ENCODE assay signal across 8 mouse cellular contexts in genomic region chr5:142701651-142702510, GRCm38 (mm10). TPM values are rescaled to one million over a fixed set of nuclear protein-coding genes. Genes with fewer than 3 reads are reported as not detected.
A peak's percentile ranks its signal among the peaks of the same experiment; 100 is the strongest.
DNase-seq lines count a peak whose midpoint lies in the region; ATAC-seq and TF ChIP-seq lines count a peak whose summit lies in the region.

No protein-coding gene starts in this region.

- H3K4me2 ChIP-seq in lung, embryonic 14.5 days = peak overlapping the region; percentile 97
- peak overlapping the region; percentile 96 for H3K4me2 ChIP-seq in intestine, embryonic 14.5 days (ENCODE audit: low read length)
- H3K4me2 ChIP-seq in stomach, postnatal 0 days (replicated peaks; ENCODE audit: low read depth) = peak overlapping the region; percentile 97

- H3K27me3 ChIP-seq in lung, embryonic 14.5 days (ENCODE audit: insufficient read depth, low read length) = peaks cover 16% of the 10 kb centered on the region; the same call in 1 of the 2 replicates
- peaks cover 21% of the 10 kb centered on the region for H3K27me3 ChIP-seq in intestine, embryonic 14.5 days (replicated peaks; ENCODE audit: control insufficient read depth, insufficient read depth, low read length)
- H3K27me3 ChIP-seq in stomach, postnatal 0 days (ENCODE audit: control insufficient read depth, insufficient read depth, low read length) = no peaks in the 10 kb centered on the region

- under 1% methylated on average over 61 of the region's 72 CpGs for WGBS in lung, embryonic 14.5 days
- under 1% methylated on average over 54 of the region's 72 CpGs for WGBS in intestine, embryonic 14.5 days
- 2% methylated on average over 32 of the region's 72 CpGs for WGBS in stomach, postnatal 0 days

- H3K9me3 ChIP-seq in lung, embryonic 14.5 days (ENCODE audit: low read depth, low read length) = no peaks in the 10 kb centered on the region
- no peaks in the 10 kb centered on the region for H3K9me3 ChIP-seq in intestine, embryonic 14.5 days (ENCODE audit: control insufficient read depth, low read length)
- H3K9me3 ChIP-seq in stomach, postnatal 0 days (ENCODE audit: control insufficient read depth, low read length) = no peaks in the 10 kb centered on the region

- DNase-seq in lung, embryonic 14.5 days = peak; percentile 67
- DNase-seq in lung, adult 18-20 months = no peak
- peak; percentile 67 for DNase-seq in brain, embryonic 18.5 days (ENCODE audit: low read depth, low spot score)
- peak; percentile 91 for DNase-seq in intestine, embryonic 14.5 days (ENCODE audit: low spot score)
- DNase-seq in stomach, postnatal 0 days (ENCODE audit: low spot score) = peak; percentile 88

- peak overlapping the region; percentile 58 for H3K4me3 ChIP-seq in lung, embryonic 14.5 days (ENCODE audit: low read depth, low read length)
- H3K4me3 ChIP-seq in intestine, embryonic 14.5 days (ENCODE audit: low read depth, low read length) = peak overlapping the region; percentile 54
- H3K4me3 ChIP-seq in stomach, postnatal 0 days (ENCODE audit: low read depth, low read length) = peak overlapping the region; percentile 54

- H3K36me3 ChIP-seq in lung, embryonic 14.5 days (ENCODE audit: insufficient read depth) = no peaks in the 10 kb centered on the region
- no peaks in the 10 kb centered on the region for H3K36me3 ChIP-seq in intestine, embryonic 14.5 days (ENCODE audit: control insufficient read depth, insufficient read depth, low read length)
- no peaks in the 10 kb centered on the region for H3K36me3 ChIP-seq in stomach, postnatal 0 days (ENCODE audit: control insufficient read depth, insufficient read depth, low read length)

- H3K27ac ChIP-seq in lung, embryonic 14.5 days (ENCODE audit: low read depth) = no peak overlapping the region
- no peak overlapping the region for H3K27ac ChIP-seq in intestine, embryonic 14.5 days (ENCODE audit: low read depth)
- no peak overlapping the region for H3K27ac ChIP-seq in stomach, postnatal 0 days (replicated peaks)

- H3K9ac ChIP-seq in lung, embryonic 14.5 days = peak overlapping the region; percentile 60
- peak overlapping the region; percentile 63 for H3K9ac ChIP-seq in intestine, embryonic 14.5 days (ENCODE audit: low read length)
- peak overlapping the region; percentile 57 for H3K9ac ChIP-seq in stomach, postnatal 0 days (ENCODE audit: low read length)

- peak; percentile 90 for ATAC-seq in lung, embryonic 14.5 days (ENCODE audit: insufficient read depth)
- ATAC-seq in erythroblast, adult 5-6 weeks (replicated peaks; ENCODE audit: low FRiP score, poor library complexity, severe bottlenecking) = peak; percentile 33
- ATAC-seq in intestine, embryonic 14.5 days (replicated peaks; ENCODE audit: low FRiP score, low TSS enrichment, low read depth) = peak; percentile 87
- ATAC-seq in megakaryocyte-erythroid progenitor cell, adult 5-6 weeks (replicated peaks; ENCODE audit: low FRiP score, low TSS enrichment, poor library complexity, severe bottlenecking) = peak; percentile 29
- peak; percentile 87 for ATAC-seq in stomach, postnatal 0 days (ENCODE audit: low FRiP score, low TSS enrichment)
- no peak for ATAC-seq in inflammation-experienced regulatory T-cells, adult 6 months

- peaks cover 5% of the 10 kb centered on the region; the same call in 1 of the 2 replicates for H3K4me1 ChIP-seq in lung, embryonic 14.5 days (ENCODE audit: insufficient read depth)
- peaks cover 4% of the 10 kb centered on the region; the same call in 1 of the 2 replicates for H3K4me1 ChIP-seq in intestine, embryonic 14.5 days (replicated peaks; ENCODE audit: control insufficient read depth, insufficient read depth, low read length)
- H3K4me1 ChIP-seq in stomach, postnatal 0 days (replicated peaks; ENCODE audit: control insufficient read depth, insufficient read depth) = no peaks in the 10 kb centered on the region

- no peak for TF ChIP-seq EP300 in stomach, postnatal 0 days (optimal IDR thresholded peaks at IDR 0.05)

- TF ChIP-seq CTCF in lung, embryonic 14.5 days (IDR thresholded peaks at IDR 0.05; ENCODE audit: low read depth) = no peak
- TF ChIP-seq CTCF in stomach, postnatal 0 days (IDR thresholded peaks at IDR 0.05; ENCODE audit: low read depth) = no peak

RNA-seq across cellular contexts. Expression of gene Slc29a4, which starts 9.6 kb away (rescaled TPM):
- 6.8 and 8.2 TPM in 2 replicates for polyA plus RNA-seq in lung, embryonic 14.5 days (2014; fragmentation: Nextera tagmentation; extraction: Ambion mirVana)
- not detected in 2 replicates for total RNA-seq in erythroblast, adult 5-6 weeks (2015; ENCODE audit: low replicate concordance)
- not detected in 2 replicates for total RNA-seq in erythroblast, adult 5-6 weeks (2017; ENCODE audit: low replicate concordance)
- 9.7 and 10.6 TPM in 2 replicates for polyA plus RNA-seq in intestine, embryonic 14.5 days (2014; fragmentation: Nextera tagmentation; extraction: Ambion mirVana)
- total RNA-seq in megakaryocyte-erythroid progenitor cell, adult 5-6 weeks (2014; fragmentation: Nextera tagmentation) = not detected in 2 replicates
- total RNA-seq in megakaryocyte-erythroid progenitor cell, adult 5-6 weeks (2017) = not detected in 2 replicates
- 1.5 and 2.3 TPM in 2 replicates for polyA plus RNA-seq in stomach, postnatal 0 days (2015; fragmentation: Nextera tagmentation; extraction: Ambion mirVana)
- 1 to 10 TPM in 1 of 3 experiments, under 1 TPM in 1, not detected in 1; 0.20 to 1.9 TPM for polyA plus RNA-seq in inflammation-experienced regulatory T-cells, adult 6 months (2017; shearing (Covaris generic))

Comparison
In these comparisons a context has a peak if more than half of its experiments do, and no peak if none do; other contexts are left out.
1. DNase-seq: peak in lung, embryonic 14.5 days (single experiment), brain, embryonic 18.5 days (single experiment), intestine, embryonic 14.5 days (single experiment) and stomach, postnatal 0 days (single experiment); none in lung, adult 18-20 months (0 of 2).
2. Peak in every context shown above with its lines, with median percentiles within 50 percentile points of each other: H3K4me2 ChIP-seq, H3K4me3 ChIP-seq and H3K9ac ChIP-seq.